Mouse (Mus musculus) frontal cortex, adult 2 months (tissue): ENCODE results near the gene Tcf3. TPM values are rescaled to one million over a fixed set of nuclear protein-coding genes. Genes with fewer than 3 reads are reported as not detected.
A peak's percentile ranks its signal among the peaks of the same experiment; 100 is the strongest.

ENCODE experiments used
- DNase-seq, 2 experiments: peaks; one replicate each; pipeline ENCODE4 v3.0.0; 2022; ENCODE audit warnings: low spot score in 1 of 2; ENCODE audit errors: extremely low spot score in 1 of 2
- polyA plus RNA-seq: library from polyadenylated mRNA; depleted of rRNA; stranded (reverse); fragments of >200 nt; gene quantifications from 2 replicates; pipeline ENCODE4 v1.2.3, GENCODE M21; 2012; rRNA removed

Gene Tcf3
- polyA plus RNA-seq, result 33.5 and 34.2 TPM in 2 replicates

GRCm38 (mm10) chr10:80433513-80434232 is at the start of gene Tcf3:
Tcf3 (minus strand) TSS chr10:80433647.
- DNase-seq, result peak; percentile 98 to 99

GRCm38 (mm10) chr10:80481002-80481401 is 47.6 kb upstream of the Tcf3 start:
- no peak for DNase-seq

GRCm38 (mm10) chr10:80478531-80478930 is 45.1 kb upstream of the Tcf3 start:
- DNase-seq, result no peak

GRCm38 (mm10) chr10:80475290-80475959 is 42.0 kb upstream of the Tcf3 start:
- peak; percentile 39 to 88 for DNase-seq

- DNase-seq, result no peak
Measured at GRCm38 (mm10) chr10:80465066-80465465, 31.6 kb upstream of the Tcf3 start.

GRCm38 (mm10) chr10:80464381-80465035 is 31.1 kb upstream of the Tcf3 start:
- no peak for DNase-seq

- DNase-seq, result no peak
Measured at GRCm38 (mm10) chr10:80461346-80461745, 27.9 kb upstream of the Tcf3 start.

- no peak for DNase-seq
Measured at GRCm38 (mm10) chr10:80460324-80460723, 26.9 kb upstream of the Tcf3 start.

- DNase-seq, result no peak
Measured at GRCm38 (mm10) chr10:80459671-80460070, 26.2 kb upstream of the Tcf3 start.

GRCm38 (mm10) chr10:80459236-80459635 is 25.8 kb upstream of the Tcf3 start:
- DNase-seq, result no peak

- DNase-seq, result no peak
Measured at GRCm38 (mm10) chr10:80455697-80456096, 22.2 kb upstream of the Tcf3 start.

- DNase-seq, result no peak
Measured at GRCm38 (mm10) chr10:80454781-80455180, 21.3 kb upstream of the Tcf3 start.

GRCm38 (mm10) chr10:80453601-80454000 is 20.2 kb upstream of the Tcf3 start:
- DNase-seq, result no peak

GRCm38 (mm10) chr10:80450599-80450998 is 17.2 kb upstream of the Tcf3 start:
- no peak for DNase-seq

- DNase-seq, result peak; percentile 52 to 84
Measured at GRCm38 (mm10) chr10:80445898-80446601, 12.6 kb upstream of the Tcf3 start.

- no peak for DNase-seq
Measured at GRCm38 (mm10) chr10:80445052-80445451, 11.6 kb upstream of the Tcf3 start.

GRCm38 (mm10) chr10:80444339-80445045 is 11.0 kb upstream of the Tcf3 start:
- no peak for DNase-seq

- DNase-seq, result no peak
Measured at GRCm38 (mm10) chr10:80443575-80444278, 10.3 kb upstream of the Tcf3 start.

GRCm38 (mm10) chr10:80442989-80443388 is 9.5 kb upstream of the Tcf3 start:
- no peak for DNase-seq

- no peak for DNase-seq
Measured at GRCm38 (mm10) chr10:80441598-80441997, 8.2 kb upstream of the Tcf3 start.
